ENCODE assay signal across 9 mouse cellular contexts in the genomic region with DNA sequence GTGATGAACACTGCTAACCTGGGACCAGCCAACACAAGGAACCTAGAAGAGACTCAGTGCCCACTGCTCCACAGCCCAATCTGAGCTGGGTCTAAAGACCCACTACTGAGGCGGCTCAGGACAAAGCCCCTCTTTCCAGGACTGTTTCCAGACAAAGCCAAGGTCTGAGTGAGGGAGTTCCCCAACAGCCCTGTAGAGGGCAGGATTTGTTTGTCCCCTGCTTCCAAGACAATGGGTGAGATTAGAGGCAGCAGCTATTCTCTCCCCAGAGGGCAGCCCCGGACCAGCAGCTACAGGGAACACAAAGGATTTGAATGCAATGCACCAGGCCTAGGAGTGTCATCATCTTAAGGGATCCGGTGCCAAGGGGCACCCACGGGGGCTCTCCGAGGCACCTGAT. TPM values are rescaled to one million over a fixed set of nuclear protein-coding genes. Genes with fewer than 3 reads are reported as not detected.
DNase-seq lines count a peak whose midpoint lies in the region; ATAC-seq lines count a peak whose summit lies in the region.
"Had no signal": no experiment of that assay in that cellular context is flagged by ENCODE, and none has a peak within 500 bp of the region (broad histone marks: within the 10 kb centered on the region; RNA-seq: fewer than 3 reads in every experiment).

No protein-coding gene starts in this region.

- no peak overlapping the region for H3K4me2 ChIP-seq in embryonic facial prominence, embryonic 14.5 days (ENCODE audit: low read depth, low read length)

- intact Hi-C loops in heart, postnatal 36 days (cut with DNase I) = loop anchor here (1.0 to 5.0 kb wide), 3 partner anchors 59 to 124 kb away; a partner anchor contains a TSS

- WGBS in embryonic facial prominence, embryonic 14.5 days = 44% methylated on average over 5 of the region's 5 CpGs

- H3K36me3 ChIP-seq in embryonic facial prominence, embryonic 14.5 days (ENCODE audit: control insufficient read depth, insufficient read depth, low read length) = peaks cover 22% of the 10 kb centered on the region

- no peaks in the 10 kb centered on the region for H3K27me3 ChIP-seq in embryonic facial prominence, embryonic 14.5 days (replicated peaks; ENCODE audit: control insufficient read depth, insufficient read depth, low read length)

- no peak overlapping the region for H3K4me3 ChIP-seq in embryonic facial prominence, embryonic 14.5 days (ENCODE audit: low read depth, low read length)

- H3K27ac ChIP-seq in embryonic facial prominence, embryonic 14.5 days (replicated peaks; ENCODE audit: low read depth, low read length) = 0 out of 2 replicates have a peak overlapping the region, but pooled peaks have one; percentile 45
- H3K27ac ChIP-seq: macrophage had no signal

- peak; percentile 79 for ATAC-seq in embryonic facial prominence, embryonic 14.5 days (ENCODE audit: low read depth)

- H3K9me3 ChIP-seq in embryonic facial prominence, embryonic 14.5 days (ENCODE audit: control insufficient read depth, low read length) = no peaks in the 10 kb centered on the region

- peak; percentile 40 to 55 for DNase-seq in left cerebral cortex, adult 18-20 months (ENCODE audit: low spot score in 2 of 2)
- no peak for DNase-seq in left cerebral cortex, adult 11 months (ENCODE audit: low spot score)
- peak; percentile 79 for DNase-seq in adrenal gland, postnatal 10 days
- DNase-seq in embryonic facial prominence, embryonic 14.5 days (ENCODE audit: low spot score) = peak; percentile 75
- peak; percentile 71 for DNase-seq in heart, postnatal 36 days
- peak; percentile 72 to 77 for DNase-seq in kidney, postnatal 4 days
- DNase-seq in lung, postnatal 36 days = peak; percentile 77
- DNase-seq in thymus, postnatal 0 days (ENCODE audit: low spot score) = peak; percentile 64

- H3K4me1 ChIP-seq in embryonic facial prominence, embryonic 14.5 days (ENCODE audit: control insufficient read depth, insufficient read depth, low read length) = peaks cover 16% of the 10 kb centered on the region

- 0 out of 2 replicates have a peak overlapping the region, but pooled peaks have one; percentile 31 for H3K9ac ChIP-seq in embryonic facial prominence, embryonic 14.5 days (ENCODE audit: low read depth, low read length)

RNA-seq across cellular contexts. Expression of a gene that starts 15.8 kb away (rescaled TPM):
- 10 to 100 TPM; 39.4 to 39.8 TPM for total RNA-seq in left cerebral cortex, adult 18-20 months (2021)
- 100 to 1,000 TPM; 136 to 196 TPM for total RNA-seq in adrenal gland, postnatal 10 days (2021)
- polyA plus RNA-seq in embryonic facial prominence, embryonic 14.5 days (2014; fragmentation: Nextera tagmentation; extraction: Ambion mirVana) = 22.2 and 28.2 TPM in 2 replicates
- 100 to 1,000 TPM; 117 to 139 TPM for total RNA-seq in heart, postnatal 36 days (2021)
- polyA plus RNA-seq in thymus, postnatal 0 days (2015; fragmentation: Nextera tagmentation; extraction: Ambion mirVana) = 9.3 and 10.0 TPM in 2 replicates
